Mouse (Mus musculus) stomach, postnatal 0 days (tissue): Measurements from ENCODE around the gene Cyp2d9. TPM values are rescaled to one million over a fixed set of nuclear protein-coding genes. Genes with fewer than 3 reads are reported as not detected.

Experiments
- ATAC-seq: fragments of 200-750 bp; cut with Nextera tagmentation; 2 replicates; pipeline ENCODE4 v1.8.0; 2017; ENCODE audit not compliant: low FRiP score, low TSS enrichment
- DNase-seq: peaks from one replicate; pipeline ENCODE4 v3.0.0-alpha.2; 2016; ENCODE audit warnings: low spot score
- H3K27ac ChIP-seq: fragments of 300-500 bp; sonication (generic); replicated peaks from 2 replicates; pipeline ENCODE4 v1.5.1; 2014; ENCODE audit warnings: mild to moderate bottlenecking, control low read depth
- H3K27me3 ChIP-seq: fragments of 300-500 bp; sonication (generic); 2 replicates; pipeline ENCODE4 v1.6.1; 2014; ENCODE audit warnings: low read length; ENCODE audit not compliant: control insufficient read depth, insufficient read depth
- H3K36me3 ChIP-seq: fragments of 300-500 bp; sonication (generic); 2 replicates; pipeline ENCODE4 v1.6.1; 2014; ENCODE audit warnings: low read length, mixed read lengths; ENCODE audit not compliant: control insufficient read depth, insufficient read depth
- H3K4me1 ChIP-seq: fragments of 300-500 bp; sonication (generic); replicated peaks from 2 replicates; pipeline ENCODE4 v1.6.1; 2014; ENCODE audit warnings: antibody characterized with exemption; ENCODE audit not compliant: control insufficient read depth, insufficient read depth
- H3K4me2 ChIP-seq: fragments of 300-500 bp; sonication (generic); replicated peaks from 2 replicates; pipeline ENCODE4 v1.6.1; 2014; ENCODE audit warnings: low read depth, mild to moderate bottlenecking, control low read depth, moderate library complexity
- H3K4me3 ChIP-seq: fragments of 300-500 bp; sonication (generic); 2 replicates; pipeline ENCODE4 v1.5.1; 2014; ENCODE audit warnings: low read depth, low read length, control low read depth
- H3K9ac ChIP-seq: fragments of 300-500 bp; sonication (generic); 2 replicates; pipeline ENCODE4 v1.6.1; 2014; ENCODE audit warnings: mild to moderate bottlenecking, low read length, control low read depth, mixed read lengths
- H3K9me3 ChIP-seq: fragments of 300-500 bp; sonication (generic); 2 replicates; pipeline ENCODE4 v1.6.1; 2016; ENCODE audit warnings: low read length; ENCODE audit not compliant: control insufficient read depth
- CTCF ChIP-seq: IDR thresholded peaks from 2 replicates; pipeline ENCODE4 v1.5.1; 2016; ENCODE audit warnings: antibody characterized with exemption, low read depth, mild to moderate bottlenecking, moderate library complexity
- EP300 ChIP-seq: optimal IDR thresholded peaks from 2 replicates; pipeline ENCODE3; 2016; ENCODE audit warnings: antibody characterized with exemption
- WGBS: fragments of 180-500 bp; shearing (Covaris S2); extraction: QIAGEN DNeasy Blood & Tissue Kit; methylation state at CpG from one replicate; pipeline ENCODE4 v1.1.7; 2014; 5-methylcytosine and 5-hydroxymethylcytosine counted together
- polyA plus RNA-seq: library from polyadenylated mRNA; unstranded; fragments of >200 nt; fragmentation: Nextera tagmentation; extraction: Ambion mirVana; gene quantifications from 2 replicates; pipeline ENCODE4 v1.2.1, GENCODE M21; 2015

Cyp2d9 gene
- polyA plus RNA-seq, 1 experiment from 2014 or later: 2.0 TPM

DNA sequence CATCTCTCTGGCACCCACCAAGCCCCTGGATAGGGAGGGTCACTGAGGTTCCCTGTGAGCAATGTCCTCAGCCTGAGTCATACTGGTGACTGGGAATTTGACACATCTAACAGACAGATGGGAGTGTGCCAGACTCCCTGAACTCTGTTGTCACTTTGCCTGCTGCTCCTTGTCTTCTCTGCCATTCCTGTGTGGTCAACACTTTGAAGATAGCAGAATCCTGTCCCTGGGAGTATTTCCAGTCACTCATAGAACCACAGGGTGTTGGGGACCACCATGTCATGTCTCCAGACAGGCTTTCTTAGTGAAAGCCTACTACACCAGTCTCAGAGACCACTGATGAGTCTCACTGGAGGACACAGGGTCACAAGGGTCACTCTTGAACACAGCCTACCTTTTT lies 31.1 kb upstream of the Cyp2d9 start:
- H3K27ac ChIP-seq: no peak overlapping the region
- H3K4me3 ChIP-seq: no peak overlapping the region
- no peak overlapping the region for H3K4me2 ChIP-seq
- H3K4me1 ChIP-seq: no peaks in the 10 kb centered on the region
- ATAC-seq (no peak), DNase-seq (no peak)
- no peak overlapping the region for H3K9ac ChIP-seq
- H3K36me3 ChIP-seq: no peaks in the 10 kb centered on the region
- H3K27me3 ChIP-seq: no peaks in the 10 kb centered on the region
- H3K9me3 ChIP-seq: no peaks in the 10 kb centered on the region
- TF ChIP-seq CTCF: no peak
- TF ChIP-seq EP300: no peak

DNA sequence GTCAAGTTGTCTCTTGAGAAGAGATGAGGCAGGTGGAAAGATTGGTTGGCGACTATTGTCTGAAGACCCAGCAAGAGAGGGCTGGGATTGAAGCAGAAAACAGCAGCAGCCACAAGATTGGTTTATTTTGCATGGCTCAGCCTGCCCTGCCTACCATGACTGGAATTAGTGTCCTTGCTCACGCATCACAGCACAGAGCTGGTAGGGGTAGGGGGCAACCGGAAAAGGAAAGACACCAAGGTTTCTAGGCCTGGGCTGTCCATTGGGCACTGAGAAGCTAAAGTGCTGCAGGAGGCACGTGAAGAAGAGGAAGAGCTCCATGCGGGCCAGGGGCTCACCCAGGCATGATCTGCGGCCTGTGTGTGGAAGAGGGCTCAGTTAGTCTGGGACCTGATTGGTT lies 30.5 kb upstream of the Cyp2d9 start:
- 86% methylated on average over 6 of the region's 6 CpGs for WGBS
- no peak overlapping the region for H3K27ac ChIP-seq
- ATAC-seq (no peak), DNase-seq (no peak)
- no peaks in the 10 kb centered on the region for H3K36me3 ChIP-seq
- H3K4me2 ChIP-seq: no peak overlapping the region
- no peaks in the 10 kb centered on the region for H3K27me3 ChIP-seq
- H3K4me1 ChIP-seq: no peaks in the 10 kb centered on the region
- H3K4me3 ChIP-seq: no peak overlapping the region
- H3K9ac ChIP-seq: no peak overlapping the region
- no peak for TF ChIP-seq EP300
- no peak for TF ChIP-seq CTCF
- H3K9me3 ChIP-seq: no peaks in the 10 kb centered on the region

DNA sequence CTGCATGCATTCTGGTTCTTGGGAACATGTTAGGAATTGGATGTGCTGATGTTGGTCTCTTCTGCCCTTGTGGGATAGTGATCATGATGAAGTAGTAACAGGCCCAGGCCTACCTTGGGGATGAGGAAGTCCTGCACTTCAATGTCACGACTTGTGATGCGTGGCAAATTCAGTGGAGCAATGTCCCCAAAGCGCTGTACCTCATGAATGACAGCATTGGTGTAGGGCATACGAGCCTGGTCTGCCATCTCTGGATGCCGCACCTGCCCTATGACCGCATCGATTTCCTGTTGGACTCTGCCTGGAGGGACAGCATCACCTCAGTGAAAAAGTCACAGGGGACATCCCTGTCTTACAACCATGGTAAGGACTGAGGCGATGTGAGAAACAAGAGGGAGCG lies 29.6 kb upstream of the Cyp2d9 start:
- H3K4me2 ChIP-seq: no peak overlapping the region
- no peak overlapping the region for H3K27ac ChIP-seq
- H3K9ac ChIP-seq: no peak overlapping the region
- no peak for ATAC-seq
- H3K27me3 ChIP-seq: no peaks in the 10 kb centered on the region
- WGBS: 89% methylated on average over 9 of the region's 9 CpGs
- H3K4me3 ChIP-seq: no peak overlapping the region
- DNase-seq: no peak
- no peaks in the 10 kb centered on the region for H3K4me1 ChIP-seq
- H3K36me3 ChIP-seq: no peaks in the 10 kb centered on the region
- H3K9me3 ChIP-seq: no peaks in the 10 kb centered on the region
- TF ChIP-seq EP300: no peak
- TF ChIP-seq CTCF: no peak

DNA sequence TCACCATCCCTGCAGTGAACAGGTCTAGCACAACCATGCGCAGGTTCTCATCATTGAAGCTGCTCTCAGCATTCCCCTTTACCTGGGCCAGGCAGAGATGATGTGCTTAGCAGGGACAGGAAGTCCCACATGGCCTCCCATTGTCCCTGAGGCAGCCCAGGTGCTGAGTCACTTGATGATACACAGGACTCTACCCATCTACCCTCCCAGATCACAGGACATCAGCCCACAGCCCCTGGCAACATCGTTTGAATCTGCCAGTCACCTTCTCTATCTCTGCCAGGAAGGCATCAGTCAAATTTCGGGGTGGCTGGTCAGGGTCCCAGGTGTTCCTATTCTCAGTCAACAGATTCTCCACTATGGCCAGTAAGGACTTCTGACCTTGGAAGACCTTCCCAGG lies 29.1 kb upstream of the Cyp2d9 start:
- H3K4me3 ChIP-seq: no peak overlapping the region
- WGBS: 87% methylated on average over 3 of the region's 3 CpGs
- TF ChIP-seq EP300 (no peak), CTCF (no peak)
- no peaks in the 10 kb centered on the region for H3K36me3 ChIP-seq
- H3K9ac ChIP-seq: no peak overlapping the region
- no peak overlapping the region for H3K4me2 ChIP-seq
- no peak for DNase-seq
- ATAC-seq: no peak
- no peaks in the 10 kb centered on the region for H3K9me3 ChIP-seq
- H3K27me3 ChIP-seq: no peaks in the 10 kb centered on the region
- H3K27ac ChIP-seq: no peak overlapping the region
- no peaks in the 10 kb centered on the region for H3K4me1 ChIP-seq

DNA sequence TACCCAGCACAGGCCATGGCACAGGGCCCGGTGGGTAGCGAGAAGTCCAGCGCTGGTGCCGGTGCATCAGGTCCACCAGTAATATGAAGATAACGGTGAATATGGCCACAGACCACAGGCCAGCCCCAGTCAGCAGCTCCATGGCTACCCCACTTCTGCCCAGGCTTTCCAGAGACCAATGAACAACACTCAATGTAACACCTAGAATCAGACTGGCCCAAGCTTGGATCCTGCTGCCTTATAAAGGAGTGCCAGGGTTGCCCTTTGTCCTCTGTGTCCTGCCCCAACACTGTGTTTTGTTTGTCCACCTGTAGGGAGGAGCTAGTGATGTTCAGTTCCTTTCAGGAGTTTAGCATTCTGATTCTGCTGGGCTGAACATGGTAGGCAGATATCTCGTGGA lies 26.3 kb upstream of the Cyp2d9 start, which contains the start of gene Cyp2d10:
Gene Cyp2d10, minus strand, starts transcription at position 215 of the 400 bp plus-strand sequence.
- no peak within 1 kb of the TSS for H3K4me2 ChIP-seq
- H3K27me3 ChIP-seq: no peaks in the 10 kb centered on the region
- ATAC-seq (peak; percentile 65), DNase-seq (peak; percentile 27)
- no peak within 1 kb of the TSS for H3K9ac ChIP-seq
- H3K9me3 ChIP-seq: no peaks in the 10 kb centered on the region
- H3K4me3 ChIP-seq: no peak within 1 kb of the TSS
- TF ChIP-seq EP300 (no peak), CTCF (no peak)
- H3K36me3 ChIP-seq: no peaks in the 10 kb centered on the region
- WGBS: 89% methylated on average over 6 of the region's 6 CpGs
- H3K4me1 ChIP-seq: no peaks in the 10 kb centered on the region
- no peak within 1 kb of the TSS for H3K27ac ChIP-seq

DNA sequence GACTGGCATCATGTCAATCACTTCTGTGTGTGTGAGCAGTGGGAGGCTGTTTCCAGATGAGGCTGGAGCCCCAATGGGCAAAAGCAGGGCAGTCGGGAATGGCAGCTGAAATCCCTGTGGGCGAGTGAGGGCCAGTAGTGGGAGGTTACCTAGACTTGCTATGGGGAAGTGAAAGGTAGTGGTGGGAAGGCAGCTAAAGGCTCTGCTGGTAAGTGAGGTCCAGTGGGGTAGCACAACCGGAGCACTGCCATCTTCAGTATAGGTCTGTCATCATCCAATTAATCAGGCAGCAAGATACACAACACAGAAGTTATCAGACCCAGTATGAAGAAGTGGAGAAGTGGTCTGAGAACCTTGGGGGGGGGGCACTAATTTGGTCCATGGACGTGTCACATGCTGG lies 25.7 kb upstream of the Cyp2d9 start:
- WGBS: 80% methylated on average over 4 of the region's 4 CpGs
- no peak for DNase-seq
- Histone ChIP-seq H3K9ac (no peak overlapping the region), H3K9me3 (no peaks in the 10 kb centered on the region), H3K4me1 (no peaks in the 10 kb centered on the region), H3K27me3 (no peaks in the 10 kb centered on the region), H3K4me2 (no peak overlapping the region), H3K36me3 (no peaks in the 10 kb centered on the region), H3K27ac (no peak overlapping the region), H3K4me3 (no peak overlapping the region)
- no peak for TF ChIP-seq EP300
- TF ChIP-seq CTCF: no peak
- no peak for ATAC-seq
